Mouse (Mus musculus) granulocyte monocyte progenitor cell, adult 5-6 weeks (primary cell): ENCODE measurements around the gene Bnc2. TPM values are rescaled to one million over a fixed set of nuclear protein-coding genes. Genes with fewer than 3 reads are reported as not detected.

ENCODE experiments used
- ATAC-seq: replicated peaks from 2 replicates; pipeline ENCODE4 v1.8.0; 2016; ENCODE audit warnings: mild to moderate bottlenecking, moderate TSS enrichment, inconsistent platforms; ENCODE audit not compliant: poor library complexity, severe bottlenecking
- total RNA-seq, 2 experiments: library from RNA; stranded (forward) in 1 of 2; stranded (reverse) in 1 of 2; fragments of 200-712, 200-1000 nt in 1 of 2; fragments of >200 nt in 1 of 2; fragmentation: Nextera tagmentation in 1 of 2; gene quantifications; 2 replicates each; pipeline ENCODE4 v1.2.3; 2014 to 2017

Gene Bnc2
- total RNA-seq, 2 experiments from 2014 or later: not detected

DNA sequence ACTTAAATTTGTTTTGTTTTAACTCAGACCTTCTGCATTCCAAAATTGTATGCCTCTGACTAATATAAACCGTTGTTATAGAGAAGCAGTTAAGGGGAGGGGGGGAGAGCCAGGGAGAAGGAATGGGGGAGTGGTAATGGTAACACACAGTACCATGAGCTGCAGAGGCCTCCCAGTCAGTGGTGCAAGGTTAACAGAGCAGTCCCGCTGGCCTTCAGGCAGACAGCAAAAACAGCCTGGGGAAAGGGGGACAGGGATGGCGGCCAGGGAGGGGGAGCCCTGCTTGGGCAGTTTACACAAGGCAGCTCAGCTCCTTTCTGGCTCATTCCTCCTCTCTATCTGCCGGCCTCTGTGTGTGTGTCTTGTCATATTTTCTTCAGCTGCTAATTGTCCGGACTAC is 151.9 kb downstream of the Bnc2 start:
- ATAC-seq: no peak

DNA sequence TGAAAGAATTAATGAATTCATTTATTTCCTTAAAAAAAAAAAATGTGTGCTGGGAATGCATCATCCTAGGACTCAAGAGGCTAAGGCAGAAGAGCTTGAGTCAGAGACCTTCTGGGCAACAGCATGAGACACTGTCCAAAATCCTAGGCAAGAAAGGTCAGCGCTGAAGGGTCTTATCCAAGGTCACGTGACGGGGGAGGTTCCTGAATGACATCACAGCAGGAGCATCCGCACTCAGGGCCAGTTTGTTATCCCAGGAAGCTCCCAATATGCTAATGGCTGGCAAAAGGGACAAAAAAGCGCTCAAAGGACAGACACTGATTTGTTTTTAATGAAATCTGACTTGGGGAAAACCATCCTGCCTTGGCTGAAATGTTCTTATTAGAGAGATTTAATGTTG is 153.5 kb downstream of the Bnc2 start:
- ATAC-seq: no peak

DNA sequence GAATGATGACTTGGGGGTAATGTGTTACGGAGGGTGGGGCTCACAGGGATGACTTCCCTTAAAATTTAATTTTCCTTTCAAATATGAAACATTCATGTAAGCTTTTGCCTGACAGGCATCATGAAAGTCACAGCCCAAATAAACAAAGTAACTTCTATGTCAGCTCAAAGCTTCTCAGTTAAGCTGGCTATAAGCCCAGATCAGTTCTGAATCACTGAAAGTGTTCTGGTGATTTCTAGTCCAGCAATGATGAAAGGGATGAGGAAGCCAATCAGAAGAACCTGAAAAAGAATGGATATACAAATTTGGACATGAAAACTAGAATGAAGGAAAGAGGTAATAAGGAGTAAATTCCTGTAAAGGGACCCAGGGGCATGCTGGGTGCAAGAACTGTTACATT is 164.6 kb downstream of the Bnc2 start:
- ATAC-seq: no peak

DNA sequence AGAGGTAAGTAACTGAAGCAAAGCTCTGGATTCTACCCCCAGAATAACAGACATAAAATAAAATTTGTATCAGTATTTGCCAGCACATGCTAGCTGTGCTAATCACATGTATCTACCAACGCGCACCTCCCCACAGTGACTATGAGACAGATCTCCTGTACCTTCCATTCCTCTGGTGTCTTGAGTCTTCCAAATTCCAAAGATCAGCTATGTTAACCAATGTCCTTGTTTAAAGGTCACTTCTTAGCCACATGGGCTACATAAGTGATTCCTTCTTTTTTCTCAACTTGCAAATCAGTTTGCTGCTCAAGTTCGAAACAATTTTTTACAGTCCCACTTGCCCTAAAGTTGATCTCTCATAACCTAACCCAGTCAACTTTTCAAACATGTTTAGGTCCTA is 167.5 kb downstream of the Bnc2 start:
- no peak for ATAC-seq

DNA sequence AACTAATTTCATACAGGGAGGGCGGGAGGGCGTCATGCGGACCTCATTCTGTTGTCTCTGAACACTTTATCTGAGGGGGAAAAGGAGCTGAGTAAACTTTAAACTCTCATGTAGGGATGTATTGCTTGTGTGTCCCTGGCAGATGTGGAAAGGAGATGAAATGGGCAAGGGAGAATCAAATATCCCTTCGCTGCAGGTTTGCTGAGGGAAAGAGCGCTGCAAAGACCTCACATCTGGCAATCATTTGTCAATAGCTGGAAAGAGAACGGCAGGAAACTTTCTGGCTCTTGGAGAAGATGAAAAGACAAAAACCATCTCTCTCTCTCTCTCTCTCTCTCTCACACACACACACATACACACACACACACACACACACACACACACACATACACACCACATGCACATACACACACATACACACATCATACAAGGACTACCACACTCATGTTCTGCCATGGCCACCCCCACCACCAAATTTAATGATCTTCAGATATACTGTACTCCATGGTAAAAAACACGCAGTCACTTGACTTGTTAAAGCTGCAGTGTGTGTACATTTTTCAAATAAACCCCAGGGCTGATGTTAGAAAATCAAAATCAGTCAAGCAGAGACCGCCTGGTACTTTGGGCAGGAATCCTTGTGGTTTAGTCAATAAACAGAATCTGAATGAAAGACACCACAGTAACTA is 172.3 kb downstream of the Bnc2 start:
- no peak for ATAC-seq

DNA sequence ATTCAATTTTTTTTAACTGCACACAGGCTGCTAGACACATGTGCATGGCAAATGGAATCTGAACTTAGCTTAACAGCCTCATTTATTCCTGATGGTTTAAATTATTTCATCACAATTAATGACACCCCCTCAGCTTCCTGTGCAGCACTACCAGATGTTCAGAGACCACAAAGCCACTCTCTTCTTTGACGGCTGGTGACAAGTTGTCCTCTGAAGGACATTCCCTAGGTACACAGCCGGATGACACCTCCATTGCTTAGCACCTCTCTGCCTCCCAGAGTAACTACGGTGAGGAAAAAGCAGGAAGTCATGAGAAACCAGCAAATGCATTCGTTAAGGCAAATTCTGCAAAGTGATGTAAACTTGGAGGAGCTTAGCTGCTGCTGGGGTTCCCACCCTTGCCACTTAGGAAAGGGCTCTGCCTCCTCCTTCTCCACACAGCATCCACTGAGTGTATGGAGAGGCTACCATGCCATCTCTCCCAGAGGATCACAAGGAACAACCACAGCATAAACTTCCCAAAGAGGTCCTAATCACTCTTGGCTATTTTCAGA is 174.2 kb downstream of the Bnc2 start:
- peak; percentile 93 for ATAC-seq

DNA sequence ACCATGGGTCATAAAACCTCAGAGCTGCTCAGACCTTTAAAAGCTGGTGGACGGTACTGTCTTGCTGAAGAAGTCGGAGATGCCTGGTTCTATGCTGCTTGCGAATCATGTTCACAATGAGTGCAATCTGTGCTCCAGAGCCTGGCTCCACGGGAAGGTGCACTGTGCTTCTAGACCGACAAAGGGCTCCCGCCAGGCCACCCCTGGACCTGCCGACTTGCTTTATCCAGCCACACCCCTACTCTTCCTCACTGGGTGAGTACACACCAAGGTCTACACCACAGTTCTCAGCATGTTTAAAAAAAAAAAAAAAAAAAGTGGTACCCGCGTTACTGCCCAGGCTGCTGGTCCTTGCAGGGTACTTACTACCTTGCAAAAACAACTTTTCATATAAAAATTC is 174.8 kb downstream of the Bnc2 start:
- ATAC-seq: no peak

DNA sequence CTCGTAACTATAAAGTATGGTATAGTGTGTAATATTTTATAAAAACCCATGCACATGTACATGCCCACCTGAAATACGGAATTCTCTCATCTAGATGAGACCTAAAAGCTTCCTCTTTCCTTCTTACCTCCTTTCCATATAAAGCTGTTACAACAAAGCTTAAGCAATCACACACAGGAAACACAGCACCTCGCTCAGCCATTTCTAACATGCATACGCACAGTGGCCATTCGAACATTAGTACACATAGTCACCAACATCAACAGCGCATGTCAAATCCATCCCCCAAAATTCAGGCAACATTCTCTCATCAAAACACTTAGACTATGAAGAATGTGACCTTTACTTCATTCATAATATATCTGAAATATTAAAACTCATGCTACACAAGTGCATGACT is 176.6 kb downstream of the Bnc2 start:
- ATAC-seq: no peak; the same call in 1 of the 2 replicates

DNA sequence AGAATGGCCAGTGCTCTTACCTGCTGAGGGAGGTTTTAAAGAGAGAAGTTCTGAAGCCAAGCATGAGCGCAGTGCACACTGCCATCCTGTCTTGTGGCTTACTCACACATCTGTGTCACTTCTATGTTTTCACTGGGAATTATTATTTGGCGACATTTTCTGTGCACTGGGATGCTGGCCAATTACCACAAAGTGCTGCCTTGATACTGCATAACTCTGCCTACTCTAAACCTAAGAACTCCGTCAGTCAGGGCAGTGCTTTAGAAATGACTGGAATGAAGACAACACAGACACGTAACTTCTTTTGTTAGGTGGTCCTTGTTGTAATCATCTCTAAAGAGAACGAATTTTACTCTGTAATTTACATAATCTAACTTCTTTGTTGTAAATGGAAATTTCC is 186.8 kb downstream of the Bnc2 start:
- no peak for ATAC-seq

DNA sequence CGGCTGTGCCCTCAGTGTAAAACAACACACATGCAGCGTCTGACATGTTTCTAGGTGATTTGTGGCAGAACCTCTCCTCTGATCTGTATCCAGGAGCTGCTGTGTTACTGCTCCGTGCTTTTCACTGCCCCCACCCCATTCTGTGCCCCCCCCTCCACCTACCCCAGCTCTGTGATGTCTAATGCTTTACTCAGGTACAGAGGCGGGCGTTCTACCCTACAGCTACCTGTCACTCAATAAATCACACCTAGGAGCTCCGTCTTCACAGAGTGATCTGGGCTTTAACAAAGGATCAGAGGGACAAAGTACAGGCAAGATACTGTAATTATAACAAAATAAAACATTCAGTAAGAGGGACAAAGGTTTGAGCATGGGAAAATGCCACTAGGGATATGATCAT is 192.4 kb downstream of the Bnc2 start:
- no peak for ATAC-seq

DNA sequence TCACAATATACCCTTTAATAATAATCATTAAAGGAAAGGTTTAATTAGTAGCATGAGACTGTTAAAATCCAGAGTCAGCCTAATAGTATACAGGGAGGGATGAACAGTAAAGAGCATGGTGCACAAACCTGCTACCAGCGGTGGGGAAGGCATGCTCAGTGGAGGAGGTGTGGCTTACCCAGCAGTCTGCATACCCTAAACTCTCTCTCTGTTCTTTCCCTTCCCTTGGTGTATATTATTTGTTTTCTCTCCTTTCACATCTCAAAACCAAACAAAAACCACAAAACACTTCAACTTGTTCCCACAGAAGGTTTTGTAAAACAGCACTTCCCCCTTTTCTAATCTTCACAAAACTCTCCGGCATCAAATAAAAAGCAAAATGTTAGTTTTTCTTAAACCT is 202.4 kb downstream of the Bnc2 start:
- ATAC-seq: peak; percentile 56

DNA sequence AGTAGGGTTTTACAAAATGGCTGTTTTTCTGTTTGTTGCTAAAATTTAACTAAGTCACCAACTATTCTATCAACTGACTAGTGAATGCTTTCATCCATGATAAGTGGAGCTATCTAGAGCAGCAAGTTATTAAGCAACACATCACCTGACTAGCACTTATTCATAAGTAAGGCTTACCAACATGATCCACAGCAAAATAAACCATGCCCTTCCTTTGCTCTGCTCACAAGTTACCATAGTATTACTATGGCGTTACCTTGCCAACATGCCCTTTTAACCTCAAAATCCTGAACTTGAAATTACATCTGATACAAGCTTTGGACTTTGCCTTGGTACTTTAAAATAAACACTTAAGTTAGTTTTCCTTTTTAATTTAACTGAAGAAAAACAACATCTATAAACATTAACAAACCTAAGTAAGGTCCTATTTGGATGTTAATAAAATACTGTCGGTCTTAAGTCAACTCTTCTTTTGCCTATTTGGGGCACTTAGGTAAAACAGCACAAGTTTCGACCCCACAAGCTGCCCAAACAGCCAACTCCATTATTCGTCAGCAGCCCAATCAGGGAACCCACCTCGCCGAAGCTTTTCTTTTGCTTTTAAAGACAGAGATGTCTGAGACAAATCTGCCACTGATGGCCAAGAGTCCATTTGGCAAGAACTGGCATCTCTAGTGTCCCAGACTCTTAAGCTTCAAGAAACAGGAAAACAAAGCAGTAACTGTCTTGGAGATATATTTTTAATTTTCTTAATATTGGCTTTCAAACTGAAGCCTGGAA is 204.8 kb downstream of the Bnc2 start:
- no peak for ATAC-seq

DNA sequence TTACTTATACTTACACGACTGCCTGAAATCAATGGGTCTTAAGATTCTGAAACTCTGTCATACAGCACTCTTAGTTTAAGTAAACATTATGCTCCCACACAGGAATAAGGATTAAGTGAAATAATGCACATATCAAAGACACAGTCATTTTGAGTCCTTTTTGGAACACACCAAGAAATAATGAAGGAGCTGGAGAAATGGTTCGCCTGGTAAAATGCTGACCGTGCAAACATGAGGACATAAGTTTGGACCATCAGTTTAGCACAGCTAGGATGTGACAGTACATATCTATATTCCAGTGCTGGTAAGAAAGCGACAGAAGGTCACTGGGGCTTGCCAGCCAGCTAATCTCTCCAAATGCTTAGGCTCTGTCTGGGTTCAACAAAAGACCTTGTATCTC is 205.7 kb downstream of the Bnc2 start:
- ATAC-seq: no peak

DNA sequence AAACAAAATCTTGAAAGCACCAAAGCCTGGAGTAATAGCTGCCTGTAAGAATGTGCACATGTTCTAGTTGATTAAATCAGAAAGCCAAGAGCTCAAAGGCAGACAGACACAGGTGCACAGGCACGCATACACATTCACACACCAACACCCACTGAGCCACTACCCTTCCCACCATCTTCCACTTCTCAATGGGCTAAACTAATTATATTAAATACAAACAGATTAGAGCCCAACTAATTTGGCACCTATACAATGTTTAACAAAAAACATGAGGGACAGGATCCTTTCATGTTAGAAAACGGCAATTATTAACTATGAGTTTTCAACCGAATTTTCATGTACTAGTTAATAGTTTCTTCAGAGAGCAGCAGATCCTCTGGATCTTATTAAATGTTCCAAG is 207.4 kb downstream of the Bnc2 start:
- ATAC-seq: no peak

DNA sequence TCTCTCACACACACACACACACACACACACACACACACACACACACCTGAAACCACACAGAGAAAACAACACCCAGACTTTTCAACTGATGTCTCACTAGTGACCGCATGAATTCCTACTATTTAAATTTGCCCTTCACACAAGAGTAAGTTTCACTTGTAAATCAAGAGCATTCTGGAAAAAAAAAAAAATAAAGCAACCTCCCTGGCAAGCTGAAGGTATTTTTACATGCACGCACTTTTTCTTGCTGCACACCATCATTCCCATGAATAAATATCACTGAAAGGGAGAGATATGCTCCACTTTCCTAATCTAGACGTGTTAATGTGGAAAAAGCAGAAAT is 216.9 kb downstream of the Bnc2 start:
- ATAC-seq: no peak

DNA sequence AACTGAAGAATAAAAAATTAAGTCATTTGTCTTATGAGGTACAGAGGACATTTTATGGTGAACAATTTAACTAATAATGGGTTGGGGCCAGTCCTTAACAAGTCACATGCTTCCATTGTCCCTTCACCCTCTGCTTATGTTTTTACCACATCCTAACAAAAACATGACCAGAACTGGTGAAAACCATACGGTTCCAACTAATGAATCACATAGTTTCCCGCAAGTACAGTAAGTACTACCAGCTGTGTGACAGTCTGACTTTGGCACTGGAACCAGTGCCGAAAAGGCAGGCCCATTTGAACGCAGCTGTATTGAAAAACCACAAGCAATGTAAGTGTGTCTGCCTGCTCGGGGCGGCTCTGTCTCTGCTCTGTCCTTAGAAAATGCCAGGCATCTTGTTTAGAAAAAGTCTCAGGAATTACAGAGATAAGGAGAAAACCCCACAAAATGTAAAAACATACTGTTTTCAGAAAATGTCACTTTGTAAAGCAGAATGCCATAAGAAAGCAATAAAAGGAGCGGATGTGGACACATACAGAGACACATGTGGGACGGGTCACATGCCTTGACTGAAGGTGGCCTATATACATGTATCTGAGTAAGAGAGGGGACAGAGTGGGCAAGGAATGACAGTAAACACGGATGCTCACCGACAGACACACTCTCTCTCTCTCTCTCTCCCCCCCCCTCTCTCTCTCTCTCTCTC is 217.4 kb downstream of the Bnc2 start:
- no peak for ATAC-seq

DNA sequence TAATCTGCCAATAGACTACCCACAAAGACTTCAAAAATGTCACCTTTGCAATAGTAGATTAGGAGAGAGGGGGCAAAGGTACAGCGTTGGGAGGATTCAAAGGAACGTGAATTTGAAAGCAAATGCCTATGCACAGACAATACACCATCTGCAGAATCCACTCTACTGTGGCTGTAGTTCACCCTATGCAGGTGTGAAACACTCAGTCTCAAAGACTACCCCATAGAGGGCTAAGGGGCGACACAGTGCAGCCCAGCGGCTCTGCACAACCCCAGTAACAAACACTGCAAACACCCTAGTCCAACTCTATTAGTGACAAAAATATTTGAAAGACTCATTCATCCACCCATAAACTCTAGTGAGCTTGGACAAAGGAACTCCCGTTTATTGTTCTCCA is 218.2 kb downstream of the Bnc2 start:
- ATAC-seq: no peak

DNA sequence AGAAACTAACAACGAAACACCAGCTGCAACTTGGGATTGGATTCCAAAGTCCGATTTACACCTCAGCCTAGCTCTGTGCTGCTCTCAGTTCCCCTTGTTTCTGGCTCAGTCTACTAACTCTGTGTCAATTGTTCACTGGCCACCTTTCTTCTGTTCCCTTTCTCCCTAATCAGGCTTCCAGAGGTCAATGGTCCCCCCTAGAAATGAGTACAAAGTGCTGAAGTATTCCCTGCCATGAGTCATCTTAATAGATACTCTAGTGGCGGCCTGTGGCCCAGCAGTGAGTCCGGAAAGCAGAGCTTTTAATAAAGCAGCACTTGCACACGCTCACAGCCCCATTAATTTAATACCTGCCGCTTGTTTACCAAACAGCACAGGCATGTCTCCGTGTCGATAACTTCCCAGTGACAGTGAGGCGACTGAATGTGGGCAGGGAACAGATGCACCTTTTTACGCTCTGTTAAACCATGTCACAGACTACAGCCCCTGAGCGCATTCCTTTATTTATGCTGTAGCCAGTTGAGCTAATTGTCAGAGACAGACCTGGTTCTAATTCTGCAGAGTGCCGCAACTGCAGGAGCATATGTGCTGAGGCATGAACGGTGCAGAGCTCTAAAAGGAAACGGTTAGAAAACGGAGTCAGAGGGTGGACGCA is 218.8 kb downstream of the Bnc2 start:
- no peak for ATAC-seq

DNA sequence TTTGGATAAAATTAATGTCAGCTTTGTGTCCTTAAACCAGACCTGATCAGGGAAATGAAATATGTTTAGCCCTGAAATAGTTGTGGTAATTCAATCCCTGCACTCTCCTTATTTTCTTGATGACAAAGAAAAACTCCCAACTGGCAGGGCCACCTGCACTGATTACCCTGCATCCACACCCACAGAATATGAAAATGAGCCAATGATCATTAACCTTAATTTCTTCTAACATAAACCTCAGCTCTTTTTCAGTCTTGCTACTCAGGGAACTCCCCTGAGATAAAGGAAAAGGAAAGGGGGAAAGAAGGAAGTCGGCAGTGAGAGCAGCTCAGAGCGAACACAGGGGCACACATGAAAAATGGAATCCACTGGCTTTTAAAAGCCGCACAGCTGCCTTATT is 220.6 kb downstream of the Bnc2 start:
- ATAC-seq: no peak

DNA sequence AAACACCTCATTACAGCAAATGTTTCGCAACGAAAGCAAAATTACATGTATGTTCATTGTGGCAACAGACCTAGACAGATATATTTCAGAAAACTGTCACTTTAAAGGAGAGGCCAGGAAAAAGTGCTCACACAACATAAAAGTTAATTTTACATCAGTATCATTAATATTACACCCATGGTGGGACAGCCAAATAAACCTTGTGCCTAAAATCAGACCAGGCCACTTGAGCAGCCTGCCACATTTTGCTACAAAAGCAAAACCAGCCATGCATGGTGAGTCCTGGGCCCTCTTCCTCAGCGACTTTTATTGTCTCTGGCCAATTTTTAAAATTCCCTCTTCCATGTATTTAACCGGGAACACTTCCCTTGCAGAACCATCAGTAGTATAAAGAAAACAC is 221.5 kb downstream of the Bnc2 start:
- ATAC-seq: no peak

DNA sequence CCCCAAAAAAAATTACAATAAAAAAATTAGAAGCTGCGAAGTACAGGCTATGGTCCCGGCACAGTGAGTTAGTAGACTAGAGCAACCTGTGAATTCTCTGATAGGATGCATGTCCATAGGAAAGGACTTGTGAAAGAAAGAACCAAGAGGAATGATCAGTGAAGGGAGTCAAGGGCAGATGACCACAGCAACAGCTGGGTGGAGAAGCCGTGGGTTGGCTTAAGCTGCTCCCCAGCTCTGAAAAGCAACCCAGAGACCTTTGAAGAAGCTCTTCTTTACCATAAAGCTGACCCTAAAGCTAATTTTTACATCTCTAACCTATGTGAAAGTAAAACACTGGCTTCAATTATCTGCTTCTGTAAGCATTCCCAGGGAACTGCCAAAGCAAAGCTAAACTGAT is 222.4 kb downstream of the Bnc2 start:
- ATAC-seq: no peak
